Mouse (Mus musculus) adrenal gland, adult 8-10 months (tissue): Measurements from ENCODE around the gene Fscb. TPM values are rescaled to one million over a fixed set of nuclear protein-coding genes. Genes with fewer than 3 reads are reported as not detected.

Experiments used
- DNase-seq: peaks from one replicate; pipeline ENCODE4 v3.0.0; 2022
- total RNA-seq, 4 experiments: library from RNA; stranded (reverse); gene quantifications; 2 replicates each; pipeline ENCODE4 v1.2.4; 2022

Gene Fscb
- not detected for total RNA-seq

DNA sequence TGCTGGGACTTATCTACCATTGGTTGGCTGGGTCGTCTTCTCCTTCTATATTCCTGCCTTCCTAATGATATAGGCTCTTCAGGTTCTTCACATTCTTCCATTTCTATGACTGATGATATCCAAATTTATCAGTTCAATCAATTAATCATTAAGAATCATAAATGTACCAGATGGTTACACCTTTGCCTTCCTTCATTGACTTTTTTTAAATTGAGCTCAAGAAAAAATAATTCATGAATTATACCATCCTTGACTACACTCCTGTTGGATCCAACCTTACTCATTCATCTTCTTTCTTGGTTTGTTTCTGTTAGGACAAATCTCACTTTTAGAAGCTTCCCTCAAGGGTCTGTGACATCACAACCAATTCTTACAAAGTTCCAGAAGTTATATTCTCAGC lies at the start of gene Fscb:
Fscb (minus strand) TSS at position 101 of the 400 bp plus-strand sequence.
- no peak for DNase-seq

GRCm38 (mm10) chr12:64516775-64517174 lies 42.3 kb upstream of the Fscb start:
- no peak for DNase-seq

- no peak for DNase-seq
Measured at GRCm38 (mm10) chr12:64513439-64513838, 38.9 kb upstream of the Fscb start.

DNA sequence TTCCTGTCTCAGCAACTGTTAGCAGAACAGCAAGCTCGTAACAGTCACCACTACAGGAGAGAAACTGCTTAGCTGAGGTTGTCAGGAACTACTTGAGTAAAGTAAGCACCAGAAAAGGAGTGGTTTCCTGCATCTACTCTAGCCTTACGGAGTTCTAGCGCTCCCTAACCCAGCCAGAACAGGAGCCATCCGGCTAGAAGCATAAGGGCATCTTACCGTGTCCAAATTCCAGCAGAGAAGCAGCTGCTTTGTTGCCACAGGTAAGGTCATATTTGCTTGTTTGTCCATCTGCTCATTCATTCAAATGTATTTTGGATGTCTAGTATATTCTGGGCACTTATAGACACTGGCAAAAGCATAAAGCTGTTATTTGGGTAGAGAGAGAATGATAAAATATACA lies 23.2 kb upstream of the Fscb start:
- DNase-seq = no peak

GRCm38 (mm10) chr12:64473615-64474014 lies 875 bp downstream of the Fscb start:
- DNase-seq = no peak

GRCm38 (mm10) chr12:64473136-64473535 lies 1.4 kb downstream of the Fscb start:
- DNase-seq = no peak

- DNase-seq = no peak
Measured at GRCm38 (mm10) chr12:64455228-64455627, 19.3 kb downstream of the Fscb start.

DNA sequence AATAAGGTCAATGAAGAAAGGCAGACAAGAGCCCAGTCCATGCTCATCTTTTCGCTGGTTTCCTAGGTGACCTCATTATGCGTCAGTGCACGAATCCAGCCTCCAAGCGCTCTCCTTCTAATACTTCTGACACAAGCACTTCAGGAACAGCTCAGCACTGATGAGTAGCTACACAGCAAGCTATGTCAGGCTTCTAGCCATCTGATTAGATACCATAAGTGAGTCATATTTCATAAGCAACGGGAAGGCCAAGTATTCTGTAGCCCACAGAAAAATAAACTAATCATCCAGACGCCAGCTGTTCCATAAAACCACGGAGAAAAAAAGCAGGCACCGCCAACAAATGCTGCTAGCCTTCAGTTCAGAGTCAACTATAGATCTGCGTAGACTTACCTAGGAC lies 24.6 kb downstream of the Fscb start:
- no peak for DNase-seq

DNA sequence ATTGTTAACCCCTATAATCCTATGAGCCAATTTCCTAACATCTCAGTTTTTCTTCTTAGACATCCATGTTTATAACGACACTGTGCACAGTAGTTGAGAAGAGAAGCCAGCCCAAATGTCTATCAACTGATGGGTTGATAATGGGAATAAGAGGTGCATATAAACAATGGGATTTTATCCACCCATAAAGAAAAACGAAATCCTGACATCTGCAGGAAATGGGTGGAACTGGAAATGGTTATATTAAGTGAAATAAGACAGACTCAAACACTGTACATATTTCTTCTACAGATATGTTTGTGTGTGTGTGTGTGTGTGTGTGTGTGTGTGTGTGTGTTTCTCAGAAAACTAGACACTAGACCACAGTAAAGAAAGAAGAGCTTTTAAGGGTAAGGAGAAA lies 37.8 kb downstream of the Fscb start:
- no peak for DNase-seq
